Mouse (Mus musculus): ENCODE measurements around the gene Nol10. TPM values are rescaled to one million over a fixed set of nuclear protein-coding genes. Genes with fewer than 3 reads are reported as not detected.

Nol10 gene
- polyA plus RNA-seq, 1 experiment from 2014 or later: 23.5 TPM

DNA sequence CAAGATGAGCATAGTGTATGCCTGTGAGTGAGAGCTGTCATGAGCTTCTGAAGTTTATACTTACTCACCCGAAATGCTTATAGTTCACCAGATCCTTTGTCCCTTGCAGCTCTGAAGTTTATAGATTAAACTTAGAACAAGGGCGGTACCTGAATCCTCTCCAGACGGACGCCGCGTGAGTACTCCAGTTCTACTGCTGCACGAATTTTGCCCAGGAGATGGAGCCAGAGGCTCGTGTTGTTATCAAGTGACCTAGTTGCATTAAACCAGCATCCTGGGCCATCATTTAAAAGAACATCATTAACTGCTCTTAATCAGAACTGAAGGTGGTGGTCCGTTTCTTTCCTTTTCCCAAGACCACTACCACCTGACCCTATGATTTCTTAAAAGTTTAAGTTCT lies 10.7 kb downstream of the Nol10 start:
- H3K4me3 ChIP-seq (replicated peaks; ENCODE audit: low read length): no peak overlapping the region
- peaks cover 38% of the 10 kb centered on the region for H3K36me3 ChIP-seq (ENCODE audit: control insufficient read depth, insufficient read depth)
- no peak overlapping the region for H3K4me2 ChIP-seq (ENCODE audit: low read length)
- no peaks in the 10 kb centered on the region for H3K9me3 ChIP-seq (ENCODE audit: control insufficient read depth, low read length)
- no peak overlapping the region for H3K9ac ChIP-seq (replicated peaks; ENCODE audit: low read depth, low read length)
- ATAC-seq: no peak
- H3K27ac ChIP-seq (ENCODE audit: low read length): no peak overlapping the region
- H3K4me1 ChIP-seq (replicated peaks; ENCODE audit: control insufficient read depth, insufficient read depth, low read length): no peaks in the 10 kb centered on the region
- H3K27me3 ChIP-seq (replicated peaks; ENCODE audit: control insufficient read depth, insufficient read depth, low read length): no peaks in the 10 kb centered on the region
- WGBS: 83% methylated on average over 9 of the region's 9 CpGs

DNA sequence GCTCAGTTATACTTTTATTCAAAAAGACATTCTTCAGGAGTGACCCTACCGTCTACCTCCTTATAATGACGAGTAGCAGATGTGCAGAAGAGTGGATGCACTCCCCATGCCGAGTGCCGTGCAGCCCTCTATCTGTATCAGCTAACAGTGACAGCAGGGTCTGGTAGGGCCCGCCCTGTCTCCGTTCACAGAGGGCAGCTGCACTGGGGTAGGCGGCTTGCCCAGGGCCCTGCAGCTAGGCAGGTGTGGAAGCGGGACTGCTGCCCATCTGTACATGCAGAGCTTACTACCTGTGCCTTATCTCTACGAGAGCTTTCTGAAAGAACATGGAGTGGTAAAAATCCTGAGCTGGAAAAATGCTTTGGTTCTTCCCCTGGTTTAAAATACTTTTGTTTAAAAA lies 11.8 kb downstream of the Nol10 start:
- WGBS: 46% methylated on average over 9 of the region's 9 CpGs
- Histone ChIP-seq H3K27ac (ENCODE audit: low read length) (no peak overlapping the region), H3K36me3 (ENCODE audit: control insufficient read depth, insufficient read depth) (peaks cover 31% of the 10 kb centered on the region), H3K9me3 (ENCODE audit: control insufficient read depth, low read length) (no peaks in the 10 kb centered on the region), H3K27me3 (replicated peaks; ENCODE audit: control insufficient read depth, insufficient read depth, low read length) (no peaks in the 10 kb centered on the region), H3K4me2 (ENCODE audit: low read length) (no peak overlapping the region), H3K4me3 (replicated peaks; ENCODE audit: low read length) (no peak overlapping the region), H3K9ac (replicated peaks; ENCODE audit: low read depth, low read length) (no peak overlapping the region), H3K4me1 (replicated peaks; ENCODE audit: control insufficient read depth, insufficient read depth, low read length) (no peaks in the 10 kb centered on the region)
- ATAC-seq: no peak

DNA sequence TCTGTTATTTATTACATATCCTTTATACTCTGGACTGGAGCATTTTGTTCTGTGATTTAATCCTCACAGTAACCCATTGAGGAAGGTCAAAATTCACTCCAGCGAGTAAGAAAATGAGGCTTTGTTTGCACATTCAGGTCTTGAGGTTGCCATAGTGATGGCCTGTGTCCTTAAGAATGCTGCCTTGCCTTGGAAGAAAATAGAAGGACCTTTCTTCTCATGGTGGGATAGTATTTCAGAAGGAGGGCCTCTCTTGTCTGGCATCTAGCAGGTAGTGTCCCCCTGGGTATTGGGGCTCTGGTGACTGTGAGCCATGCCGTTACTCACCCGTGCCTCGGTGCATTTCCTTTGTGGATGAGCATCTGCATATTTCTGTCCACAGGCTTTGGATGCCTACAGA lies 12.4 kb downstream of the Nol10 start:
- no peaks in the 10 kb centered on the region for H3K27me3 ChIP-seq (replicated peaks; ENCODE audit: control insufficient read depth, insufficient read depth, low read length)
- no peak overlapping the region for H3K27ac ChIP-seq (ENCODE audit: low read length)
- H3K4me3 ChIP-seq (replicated peaks; ENCODE audit: low read length): no peak overlapping the region
- H3K9me3 ChIP-seq (ENCODE audit: control insufficient read depth, low read length): no peaks in the 10 kb centered on the region
- 8% methylated on average over 4 of the region's 4 CpGs for WGBS
- H3K36me3 ChIP-seq (ENCODE audit: control insufficient read depth, insufficient read depth): peaks cover 27% of the 10 kb centered on the region
- H3K4me1 ChIP-seq (replicated peaks; ENCODE audit: control insufficient read depth, insufficient read depth, low read length): no peaks in the 10 kb centered on the region
- H3K9ac ChIP-seq (replicated peaks; ENCODE audit: low read depth, low read length): no peak overlapping the region
- ATAC-seq: no peak
- H3K4me2 ChIP-seq (ENCODE audit: low read length): no peak overlapping the region

DNA sequence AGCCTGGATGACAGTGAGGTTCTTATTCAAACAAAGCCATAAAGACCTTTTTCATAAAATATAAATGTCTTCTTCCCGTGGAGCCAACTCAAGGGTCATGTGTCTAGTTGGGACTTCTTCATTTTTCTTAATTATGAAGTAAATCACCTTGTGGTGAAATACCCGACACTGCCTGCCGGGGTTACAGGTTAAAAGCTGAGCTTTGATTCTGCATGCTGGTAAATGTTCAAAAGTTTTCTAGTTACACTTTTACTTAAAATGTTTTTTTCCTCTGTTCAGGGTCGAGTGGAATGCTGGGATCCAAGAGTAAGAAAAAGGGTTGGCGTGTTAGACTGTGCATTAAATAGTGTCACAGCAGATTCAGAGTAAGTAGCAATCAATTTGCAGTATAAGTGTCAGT lies 14.1 kb downstream of the Nol10 start:
- peaks cover 27% of the 10 kb centered on the region for H3K36me3 ChIP-seq (ENCODE audit: control insufficient read depth, insufficient read depth)
- ATAC-seq: no peak
- no peak overlapping the region for H3K27ac ChIP-seq (ENCODE audit: low read length)
- H3K9ac ChIP-seq (replicated peaks; ENCODE audit: low read depth, low read length): no peak overlapping the region
- no peak overlapping the region for H3K4me3 ChIP-seq (replicated peaks; ENCODE audit: low read length)
- H3K4me1 ChIP-seq (replicated peaks; ENCODE audit: control insufficient read depth, insufficient read depth, low read length): no peaks in the 10 kb centered on the region
- H3K9me3 ChIP-seq (ENCODE audit: control insufficient read depth, low read length): no peaks in the 10 kb centered on the region
- 92% methylated on average over 5 of the region's 5 CpGs for WGBS
- no peaks in the 10 kb centered on the region for H3K27me3 ChIP-seq (replicated peaks; ENCODE audit: control insufficient read depth, insufficient read depth, low read length)
- no peak overlapping the region for H3K4me2 ChIP-seq (ENCODE audit: low read length)

DNA sequence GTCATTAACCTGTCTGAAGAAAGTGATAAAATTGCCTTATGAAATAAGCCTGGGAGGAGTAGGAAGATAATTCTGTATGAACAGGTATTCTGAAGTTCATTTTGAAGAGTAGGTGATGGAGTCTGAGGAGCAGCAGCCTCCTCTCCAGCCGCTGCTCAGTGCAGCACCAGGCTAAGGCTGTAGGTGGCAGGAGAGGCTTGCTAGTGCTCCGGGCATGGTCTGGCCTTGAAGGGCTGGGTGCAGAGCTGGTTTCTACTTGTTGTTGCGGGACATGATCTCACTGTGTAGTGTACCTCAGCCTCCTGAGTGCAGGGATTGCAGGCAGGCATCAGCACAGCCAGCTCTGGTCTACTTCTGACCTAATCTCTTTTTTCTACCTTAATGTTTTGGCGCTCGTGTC lies 18.7 kb downstream of the Nol10 start:
- Histone ChIP-seq H3K27me3 (replicated peaks; ENCODE audit: control insufficient read depth, insufficient read depth, low read length) (no peaks in the 10 kb centered on the region), H3K4me2 (ENCODE audit: low read length) (no peak overlapping the region), H3K4me1 (replicated peaks; ENCODE audit: control insufficient read depth, insufficient read depth, low read length) (no peaks in the 10 kb centered on the region), H3K9ac (replicated peaks; ENCODE audit: low read depth, low read length) (no peak overlapping the region), H3K9me3 (ENCODE audit: control insufficient read depth, low read length) (no peaks in the 10 kb centered on the region), H3K4me3 (replicated peaks; ENCODE audit: low read length) (no peak overlapping the region), H3K27ac (ENCODE audit: low read length) (no peak overlapping the region), H3K36me3 (ENCODE audit: control insufficient read depth, insufficient read depth) (peaks cover 38% of the 10 kb centered on the region)
- peak; percentile 91 for ATAC-seq
- 70% methylated on average over 5 of the region's 5 CpGs for WGBS

DNA sequence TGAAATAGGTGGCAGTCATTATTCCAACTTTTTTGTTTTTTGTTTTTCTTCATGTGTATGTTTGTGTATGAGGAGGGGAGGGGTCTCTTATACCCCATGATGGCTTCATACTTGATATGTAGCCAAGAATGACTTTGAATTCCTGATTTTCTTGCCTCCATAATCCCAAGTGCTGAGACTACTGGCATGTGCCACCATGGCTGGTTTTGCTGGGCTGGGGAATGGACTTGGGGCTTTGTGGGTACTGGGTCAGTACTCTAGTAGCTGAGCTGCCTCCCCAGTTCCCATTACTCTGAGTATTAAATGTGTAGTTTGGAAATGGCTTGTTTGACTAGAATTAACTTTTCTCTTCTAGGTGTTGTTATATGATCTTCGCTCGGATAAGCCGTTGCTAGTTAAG lies 20.9 kb downstream of the Nol10 start:
- no peaks in the 10 kb centered on the region for H3K4me1 ChIP-seq (replicated peaks; ENCODE audit: control insufficient read depth, insufficient read depth, low read length)
- H3K9ac ChIP-seq (replicated peaks; ENCODE audit: low read depth, low read length): no peak overlapping the region
- H3K27ac ChIP-seq (ENCODE audit: low read length): no peak overlapping the region
- H3K9me3 ChIP-seq (ENCODE audit: control insufficient read depth, low read length): no peaks in the 10 kb centered on the region
- H3K36me3 ChIP-seq (ENCODE audit: control insufficient read depth, insufficient read depth): peaks cover 30% of the 10 kb centered on the region
- 94% methylated on average over 3 of the region's 3 CpGs for WGBS
- H3K4me2 ChIP-seq (ENCODE audit: low read length): no peak overlapping the region
- no peak for ATAC-seq
- no peaks in the 10 kb centered on the region for H3K27me3 ChIP-seq (replicated peaks; ENCODE audit: control insufficient read depth, insufficient read depth, low read length)
- H3K4me3 ChIP-seq (replicated peaks; ENCODE audit: low read length): no peak overlapping the region

DNA sequence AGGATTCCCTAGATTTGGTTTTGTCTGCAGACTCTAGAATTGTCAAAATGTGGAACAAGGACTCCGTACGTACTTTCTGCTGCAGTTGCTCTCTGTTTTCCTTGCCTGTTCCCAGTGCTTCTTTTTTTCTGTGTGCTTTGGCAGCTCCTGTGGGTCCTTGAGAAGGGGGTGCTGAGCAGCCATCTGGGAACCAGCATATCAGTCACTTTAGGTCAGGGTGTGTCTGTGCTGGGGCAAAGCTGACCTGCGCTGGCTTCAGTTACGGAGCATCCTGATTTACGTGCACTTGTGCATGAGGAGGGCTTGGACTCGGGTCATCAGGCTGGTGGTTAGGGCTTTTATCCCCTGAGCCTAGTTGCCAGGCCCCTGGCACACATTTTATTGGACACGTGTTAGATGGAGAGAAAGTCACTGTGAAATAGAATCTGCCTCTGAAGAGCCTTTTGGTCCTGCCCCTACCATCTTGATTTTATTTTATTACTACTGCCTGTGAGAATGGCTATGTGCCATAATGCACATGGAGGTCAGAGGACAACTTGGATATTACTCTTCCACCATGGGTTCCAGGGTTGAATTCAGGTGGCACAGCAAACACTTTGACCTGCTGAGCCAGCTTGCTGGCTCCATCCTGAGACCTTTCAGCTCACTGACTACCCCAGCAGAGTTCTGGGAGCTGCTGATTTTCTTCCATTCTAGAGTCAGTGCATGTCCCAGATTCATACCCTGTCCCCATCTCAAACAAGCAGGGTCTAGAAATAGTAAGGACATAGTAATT lies 21.5 kb downstream of the Nol10 start:
- H3K27ac ChIP-seq (ENCODE audit: low read length): no peak overlapping the region
- H3K27me3 ChIP-seq (replicated peaks; ENCODE audit: control insufficient read depth, insufficient read depth, low read length): no peaks in the 10 kb centered on the region
- H3K4me3 ChIP-seq (replicated peaks; ENCODE audit: low read length): no peak overlapping the region
- peaks cover 30% of the 10 kb centered on the region for H3K36me3 ChIP-seq (ENCODE audit: control insufficient read depth, insufficient read depth)
- 93% methylated on average over 7 of the region's 7 CpGs for WGBS
- ATAC-seq: no peak
- H3K4me1 ChIP-seq (replicated peaks; ENCODE audit: control insufficient read depth, insufficient read depth, low read length): no peaks in the 10 kb centered on the region
- no peak overlapping the region for H3K9ac ChIP-seq (replicated peaks; ENCODE audit: low read depth, low read length)
- H3K9me3 ChIP-seq (ENCODE audit: control insufficient read depth, low read length): no peaks in the 10 kb centered on the region
- H3K4me2 ChIP-seq (ENCODE audit: low read length): no peak overlapping the region

DNA sequence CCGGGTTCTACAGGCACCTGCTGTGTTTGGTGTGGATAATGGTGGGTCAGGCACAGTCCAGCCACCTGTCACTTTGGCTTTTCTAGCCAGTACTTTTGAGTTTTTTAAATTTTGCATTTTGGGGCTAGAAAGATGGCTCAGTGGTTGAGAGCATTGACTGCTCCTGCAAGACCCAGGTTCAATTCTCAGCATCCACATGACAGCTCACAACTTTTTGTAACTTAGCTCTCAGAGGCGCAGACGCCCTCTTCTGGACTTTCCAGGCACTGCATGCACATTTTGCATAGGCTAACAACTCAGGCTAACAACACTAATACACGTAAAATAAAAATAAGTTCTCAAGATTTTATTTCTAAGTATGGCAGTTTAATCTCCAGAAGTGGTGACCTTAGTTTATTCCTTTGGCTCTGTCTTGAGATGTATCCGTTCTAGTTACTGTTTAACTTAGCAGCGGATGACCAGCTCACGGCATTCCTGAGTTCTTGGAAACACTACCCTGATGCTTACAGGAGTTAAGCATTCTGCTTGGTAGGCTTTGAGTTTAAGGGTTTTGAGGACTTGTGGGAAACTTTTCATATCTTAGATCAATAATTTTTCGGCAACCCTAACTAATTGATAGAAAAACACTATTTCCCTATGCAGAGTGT lies 23.5 kb downstream of the Nol10 start:
- Histone ChIP-seq H3K4me3 (replicated peaks; ENCODE audit: low read length) (no peak overlapping the region), H3K27me3 (replicated peaks; ENCODE audit: control insufficient read depth, insufficient read depth, low read length) (no peaks in the 10 kb centered on the region), H3K4me2 (ENCODE audit: low read length) (no peak overlapping the region), H3K4me1 (replicated peaks; ENCODE audit: control insufficient read depth, insufficient read depth, low read length) (no peaks in the 10 kb centered on the region), H3K9ac (replicated peaks; ENCODE audit: low read depth, low read length) (no peak overlapping the region), H3K27ac (ENCODE audit: low read length) (no peak overlapping the region), H3K36me3 (ENCODE audit: control insufficient read depth, insufficient read depth) (peaks cover 30% of the 10 kb centered on the region), H3K9me3 (ENCODE audit: control insufficient read depth, low read length) (no peaks in the 10 kb centered on the region)
- WGBS: 92% methylated on average over 8 of the region's 8 CpGs
- no peak for ATAC-seq

DNA sequence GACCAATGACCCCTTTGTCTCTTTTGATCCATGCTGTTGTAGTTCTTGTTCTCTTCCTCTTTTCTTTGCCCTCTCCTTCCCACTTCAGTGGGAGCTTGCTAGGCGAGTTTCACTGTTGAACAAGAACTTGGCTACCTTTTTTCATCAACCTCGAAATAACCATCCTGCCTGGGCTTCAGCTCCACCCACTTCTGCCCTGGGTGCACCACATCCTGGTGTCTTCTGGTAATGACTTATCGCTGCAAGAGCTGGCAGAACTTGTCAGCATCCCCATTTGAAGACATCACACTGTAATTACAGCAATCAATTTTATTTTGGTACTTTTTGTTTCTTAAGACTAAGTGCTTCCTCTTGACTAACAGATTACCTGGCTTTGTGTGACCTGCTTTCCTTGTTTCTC lies 24.4 kb downstream of the Nol10 start:
- Histone ChIP-seq H3K27ac (ENCODE audit: low read length) (no peak overlapping the region), H3K4me2 (ENCODE audit: low read length) (no peak overlapping the region), H3K9ac (replicated peaks; ENCODE audit: low read depth, low read length) (no peak overlapping the region), H3K36me3 (ENCODE audit: control insufficient read depth, insufficient read depth) (peaks cover 28% of the 10 kb centered on the region), H3K9me3 (ENCODE audit: control insufficient read depth, low read length) (no peaks in the 10 kb centered on the region), H3K4me3 (replicated peaks; ENCODE audit: low read length) (no peak overlapping the region), H3K4me1 (replicated peaks; ENCODE audit: control insufficient read depth, insufficient read depth, low read length) (no peaks in the 10 kb centered on the region), H3K27me3 (replicated peaks; ENCODE audit: control insufficient read depth, insufficient read depth, low read length) (no peaks in the 10 kb centered on the region)
- 84% methylated on average over 3 of the region's 3 CpGs for WGBS
- no peak for ATAC-seq

Data from forebrain, embryonic 16.5 days (tissue).